Mouse (Mus musculus) layer of hippocampus, adult 9-10 months (tissue): Measurements from ENCODE around the gene Coq6.

Experiments used
- DNase-seq: peaks from one replicate; pipeline ENCODE4 v3.0.0; 2022; ENCODE audit warnings: low spot score

The Coq6 gene

DNA sequence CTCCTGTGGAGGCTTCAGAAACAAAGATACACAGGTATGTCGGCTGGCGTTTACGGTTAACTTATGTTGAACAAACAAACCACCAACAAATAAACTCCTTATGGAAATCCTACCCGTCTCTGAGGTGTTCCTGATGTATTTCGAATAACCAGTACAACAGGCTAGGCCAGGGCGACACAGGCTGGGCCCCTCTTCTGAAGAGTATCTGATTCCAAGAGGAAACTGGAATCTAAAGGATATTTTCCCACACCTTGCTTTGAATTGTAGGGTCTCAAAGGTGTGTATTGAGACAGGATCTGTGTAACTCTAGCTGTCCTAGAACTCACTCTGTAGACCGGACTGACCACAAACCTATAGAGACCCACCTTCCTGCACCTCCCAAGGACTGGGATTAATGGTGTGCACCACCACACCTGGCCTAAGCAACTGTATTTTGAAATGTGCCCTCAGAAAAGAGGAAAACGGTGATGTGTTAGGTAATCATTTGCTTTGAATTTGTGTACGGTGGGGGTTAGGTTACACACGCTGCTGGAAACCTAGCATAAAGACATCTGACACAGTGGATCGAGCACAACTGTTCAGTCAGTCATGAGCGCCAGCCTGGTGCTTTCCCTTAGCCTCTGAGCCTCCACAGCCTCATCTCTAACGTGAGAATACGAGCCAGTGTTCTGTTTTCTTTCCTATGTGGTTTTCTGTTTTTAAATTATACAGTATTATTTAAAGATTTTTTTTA lies 35.7 kb downstream of the Coq6 start:
- DNase-seq = no peak

DNA sequence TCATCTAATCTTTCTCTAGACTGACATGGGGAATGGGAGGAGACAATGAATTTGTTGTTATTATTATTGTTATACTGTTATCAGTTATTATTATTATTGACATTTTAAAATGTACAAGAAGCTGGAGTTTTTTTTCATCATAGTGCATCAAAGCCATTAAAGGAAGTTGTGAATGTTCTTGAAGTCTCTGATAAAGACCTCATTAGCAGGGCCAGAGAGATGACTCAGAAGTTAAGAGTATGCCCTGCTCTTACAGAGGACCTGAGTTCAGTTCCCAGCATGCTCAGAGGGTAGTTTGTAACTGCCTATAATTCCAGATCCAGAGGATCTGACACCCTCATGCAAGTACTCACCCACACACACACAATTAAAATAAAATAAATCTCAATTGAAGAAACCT lies 36.2 kb downstream of the Coq6 start:
- DNase-seq = no peak

DNA sequence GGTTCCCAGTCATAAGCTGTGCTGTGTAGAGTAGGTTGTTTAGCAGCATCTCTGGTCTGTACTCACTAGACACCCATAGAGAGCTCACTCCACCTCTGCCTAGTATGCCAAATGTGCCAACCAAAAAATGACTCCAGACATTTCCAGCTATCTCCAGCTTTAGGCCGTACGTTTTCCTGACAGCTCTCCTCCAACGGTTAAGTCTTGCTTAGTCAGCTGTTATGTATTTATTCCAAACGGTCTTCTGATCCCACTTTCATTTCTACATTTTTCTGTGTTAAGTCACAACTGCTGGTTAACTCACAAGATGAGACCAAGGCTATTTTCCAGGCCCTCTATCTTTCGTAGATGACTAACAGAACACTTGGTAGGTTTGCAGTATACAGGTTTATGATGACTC lies 37.2 kb downstream of the Coq6 start:
- DNase-seq = no peak

DNA sequence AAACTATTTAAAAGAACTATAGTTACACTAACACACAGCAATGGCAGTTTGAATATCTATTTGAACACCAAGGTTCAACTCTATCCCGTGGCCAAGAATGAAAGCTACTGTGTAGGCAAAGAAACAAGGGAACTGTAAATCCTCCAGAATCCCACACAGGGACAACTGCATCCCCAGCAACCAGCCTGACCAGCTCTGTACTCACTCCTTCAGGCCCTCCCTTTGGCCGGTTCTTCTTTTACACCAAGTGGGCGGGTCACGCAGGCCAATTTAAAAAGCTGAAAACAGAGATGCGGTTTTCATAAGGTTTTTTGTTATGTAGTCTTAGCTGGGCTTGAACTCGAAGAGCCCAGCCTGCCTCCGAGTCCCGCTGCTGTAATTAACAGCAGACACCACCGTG lies 37.7 kb downstream of the Coq6 start:
- no peak for DNase-seq

DNA sequence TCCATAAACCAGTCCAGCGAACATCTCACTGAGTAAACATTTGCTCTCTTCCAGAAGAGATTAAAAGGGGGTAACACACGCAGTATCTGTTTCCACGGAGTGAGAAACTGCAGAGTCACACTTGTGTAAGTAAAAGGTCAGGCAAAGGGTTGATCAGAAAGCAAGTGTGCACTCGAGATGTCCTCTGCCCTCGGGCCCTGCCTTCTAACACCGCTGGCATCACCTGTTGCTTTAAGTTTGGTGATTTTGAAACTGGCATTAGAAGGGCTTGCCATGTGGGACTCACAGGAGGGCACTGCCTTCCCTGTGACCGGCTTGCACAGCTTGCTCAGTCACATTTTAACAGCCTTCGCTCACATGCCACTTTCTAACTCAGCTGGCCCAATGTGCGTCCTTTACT lies 38.2 kb downstream of the Coq6 start:
- no peak for DNase-seq

DNA sequence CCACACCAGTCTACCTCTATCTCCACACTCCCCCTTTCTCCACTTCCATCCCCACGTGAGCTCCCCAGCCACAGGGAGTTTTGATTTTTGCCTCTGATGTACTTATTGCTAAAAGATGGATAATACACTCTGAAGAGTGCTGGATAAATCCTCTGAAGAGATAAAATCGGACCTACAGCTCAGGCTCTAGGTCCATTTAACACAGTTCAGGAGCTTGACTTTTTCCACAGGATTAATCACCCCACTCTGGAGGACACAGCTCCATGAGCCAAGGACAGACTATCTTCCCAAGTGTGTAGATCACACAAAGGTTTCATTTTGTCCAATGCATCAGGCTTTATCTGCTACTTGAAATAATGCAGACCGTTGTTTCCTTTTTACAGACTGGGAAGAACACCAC lies 38.6 kb downstream of the Coq6 start:
- DNase-seq = no peak

DNA sequence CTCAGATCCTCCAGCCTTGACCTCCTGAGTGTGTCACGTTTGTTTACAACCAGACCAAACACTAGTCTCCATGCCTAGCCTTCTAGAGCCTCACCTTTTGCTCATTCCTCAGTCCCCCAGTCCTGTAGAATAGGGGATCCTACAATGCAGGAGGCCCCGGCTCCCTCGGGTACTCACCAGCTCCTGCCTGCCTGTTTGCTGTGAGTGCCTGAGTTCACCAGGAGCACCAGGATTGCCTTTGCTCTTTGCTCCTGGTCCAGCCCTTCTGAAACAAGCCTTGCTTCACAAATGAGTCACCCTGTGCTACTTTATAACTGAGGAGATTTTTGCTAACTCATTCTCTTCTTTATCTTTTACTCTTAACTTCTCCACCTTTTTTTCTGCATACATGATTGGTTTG lies 39.2 kb downstream of the Coq6 start:
- DNase-seq = no peak

DNA sequence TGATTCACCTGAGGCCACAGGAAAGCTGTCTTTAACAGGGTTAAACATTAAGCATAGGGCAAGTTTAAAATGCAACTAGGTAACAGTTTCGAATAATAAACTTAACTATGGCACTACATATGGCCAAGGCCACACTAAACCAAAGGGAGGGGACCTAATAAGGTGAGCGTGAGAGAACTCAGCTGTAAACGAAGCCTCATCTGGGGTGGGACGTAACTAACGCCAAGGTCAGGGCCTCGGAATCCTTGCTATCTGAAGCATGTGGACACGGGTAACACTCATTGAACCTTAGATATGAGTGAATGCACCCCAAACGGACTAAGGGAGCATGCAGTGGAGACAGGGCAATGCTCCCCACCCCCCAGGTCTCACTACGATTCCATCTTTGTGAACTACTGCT lies 41.5 kb downstream of the Coq6 start:
- no peak for DNase-seq

DNA sequence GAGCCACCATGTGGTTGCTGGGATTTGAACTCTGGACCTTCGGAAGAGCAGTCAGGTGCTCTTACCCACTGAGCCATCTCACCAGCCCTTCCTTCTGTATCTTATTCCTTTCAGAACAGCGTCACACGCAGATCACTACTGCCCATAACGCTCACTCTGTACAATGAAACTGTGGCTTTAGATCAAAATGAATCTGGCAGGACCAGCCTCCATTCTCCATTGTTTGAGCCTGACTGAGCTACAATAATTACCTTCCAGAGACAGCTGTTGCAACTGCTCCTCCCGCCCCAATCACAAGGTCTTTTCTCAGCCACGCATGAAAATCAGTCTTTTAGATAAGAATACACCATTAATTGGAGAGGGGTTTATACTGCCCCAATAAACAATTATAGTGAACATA lies 43.1 kb downstream of the Coq6 start:
- DNase-seq = no peak

DNA sequence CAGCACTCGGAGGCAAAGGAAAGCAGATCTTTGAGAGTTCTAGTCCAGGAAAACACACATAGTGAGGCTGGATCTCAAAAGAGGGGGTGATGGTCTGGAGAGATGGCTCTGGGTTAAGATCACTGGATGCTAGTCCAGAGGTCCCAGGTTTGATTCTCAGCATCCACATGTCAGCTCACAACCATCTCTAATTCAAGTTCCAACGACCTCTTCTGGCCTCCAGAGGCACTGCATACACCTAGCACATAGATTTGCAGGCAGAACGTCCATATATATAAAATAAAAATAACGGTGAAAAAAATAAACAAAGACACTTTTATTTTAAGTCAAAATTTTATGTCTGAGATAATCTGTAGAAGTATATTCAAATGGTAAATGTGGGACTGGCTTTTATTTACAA lies 45.8 kb downstream of the Coq6 start:
- DNase-seq = no peak

DNA sequence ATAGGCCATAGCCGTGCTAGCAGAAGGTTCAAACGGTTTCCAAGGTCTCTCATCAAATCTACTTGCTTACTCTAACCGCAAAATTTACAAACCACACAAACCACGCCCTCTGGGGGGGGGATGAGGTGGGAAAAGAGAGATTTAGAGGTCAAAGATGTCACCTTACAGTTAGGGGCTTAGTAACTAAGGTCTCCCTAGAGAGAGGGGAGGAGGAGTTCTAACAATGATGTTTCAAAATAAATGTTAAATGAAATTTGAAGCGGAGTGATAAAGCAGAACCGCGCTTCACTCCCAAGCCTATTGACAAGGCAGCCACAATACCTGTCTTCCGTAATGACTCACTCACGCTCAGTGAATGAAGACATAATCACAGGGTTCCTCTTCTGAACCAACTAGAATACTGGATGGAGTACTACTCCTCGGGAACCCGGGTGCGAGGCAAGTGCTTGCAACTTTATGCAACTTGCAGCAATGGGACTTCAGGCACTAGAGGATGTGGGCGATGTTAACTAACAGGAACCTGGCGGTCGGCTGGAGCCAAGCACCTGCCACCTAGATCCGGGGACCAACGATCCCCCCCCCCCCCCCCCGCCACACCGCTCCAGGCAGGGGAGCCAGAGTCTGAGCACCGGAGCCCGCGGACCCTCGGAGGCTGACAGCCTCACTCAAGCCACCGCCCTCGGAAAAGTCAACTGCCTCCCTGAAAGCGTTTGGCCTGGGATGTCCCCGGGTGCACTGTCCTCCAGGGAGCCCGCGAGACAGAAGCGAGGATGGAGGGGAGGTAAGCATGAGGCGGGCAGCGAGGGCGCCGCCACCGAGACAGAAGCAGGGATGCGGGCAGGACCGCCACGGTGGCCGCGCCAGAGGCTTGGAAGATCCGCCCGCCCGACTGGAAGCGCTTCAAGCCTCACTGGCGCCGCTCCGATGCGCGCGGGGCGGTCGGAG lies 46.7 kb downstream of the Coq6 start:
- no peak for DNase-seq

DNA sequence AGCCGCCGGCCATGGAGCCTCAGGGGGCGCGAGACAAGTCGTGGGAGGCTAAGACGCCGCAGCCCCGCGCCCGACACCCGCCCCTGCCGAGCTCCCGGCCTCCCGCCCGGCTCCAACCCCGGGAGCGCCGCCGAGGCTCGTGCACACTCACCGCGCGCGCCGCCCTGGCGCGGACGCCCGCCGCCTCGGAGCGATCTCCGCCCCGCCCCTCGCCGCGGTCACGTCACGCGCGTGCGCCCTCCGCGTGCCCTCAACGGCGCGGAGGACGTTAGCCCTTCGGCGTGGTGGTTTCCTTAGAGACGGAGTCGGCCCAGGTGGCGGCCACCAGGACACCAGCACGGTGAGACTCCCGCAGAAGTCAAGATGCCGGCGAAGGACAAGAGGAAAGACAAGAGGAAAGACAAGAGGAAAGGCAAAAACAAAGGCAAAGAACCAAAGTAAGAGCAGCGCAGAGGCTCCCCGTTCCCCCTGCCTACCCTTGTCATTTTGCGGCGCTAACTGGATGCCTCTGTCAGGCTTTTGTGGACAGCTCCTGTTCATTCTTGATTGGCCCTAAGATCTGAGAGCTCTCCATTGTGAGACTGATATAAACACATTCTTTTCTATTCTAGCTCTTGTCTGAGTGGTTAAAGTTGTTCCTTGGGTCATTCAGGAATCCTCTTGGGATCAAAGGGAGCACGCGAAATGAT lies 47.5 kb downstream of the Coq6 start, which contains the start of the genes Entpd5 and Bbof1:
Gene Entpd5, minus strand, starts transcription at position 211 of the 689 bp plus-strand sequence.
Gene Bbof1, plus strand, starts transcription at position 253 of the 689 bp plus-strand sequence.
- DNase-seq = peak; percentile 58

DNA sequence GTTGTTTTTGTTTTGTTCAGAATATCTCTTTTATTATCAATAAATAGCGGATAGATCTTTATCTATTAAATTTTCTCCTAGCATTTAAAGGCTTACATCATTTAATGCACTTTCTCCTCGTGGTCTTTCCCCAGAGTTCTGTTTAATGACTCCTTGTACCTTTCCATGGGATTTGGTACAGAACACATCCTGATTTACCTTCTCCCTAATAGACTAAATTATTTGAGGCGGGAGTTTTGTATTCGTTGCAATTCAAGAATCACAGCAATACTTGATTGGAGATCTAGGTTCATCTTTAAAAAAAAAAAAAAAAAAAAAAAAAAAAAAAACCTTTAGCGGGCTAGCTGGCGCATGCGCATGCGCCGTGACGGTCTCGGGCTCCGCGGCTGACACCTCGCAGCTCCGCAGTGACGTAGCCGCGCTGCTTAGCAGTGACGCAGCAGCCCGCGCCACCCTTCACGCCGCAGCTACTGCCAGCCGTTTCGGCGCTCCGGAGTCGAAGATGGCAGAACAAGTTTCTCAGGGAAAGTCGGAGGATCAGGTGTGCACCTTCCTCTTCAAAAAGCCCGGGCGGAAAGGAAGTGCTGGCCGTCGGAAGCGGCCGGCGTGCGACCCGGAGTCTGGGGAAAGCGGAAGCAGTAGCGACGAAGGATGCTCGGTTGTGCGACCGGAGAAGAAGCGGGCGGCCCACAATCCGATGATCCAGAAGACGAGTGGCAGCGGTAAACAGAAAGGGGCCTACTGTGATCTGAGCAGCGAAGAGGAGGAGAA lies 55.6 kb downstream of the Coq6 start, which contains the start of gene Rnf113a2:
Gene Rnf113a2, plus strand, starts transcription at position 363 of the 771 bp plus-strand sequence.
- DNase-seq = peak; percentile 51

DNA sequence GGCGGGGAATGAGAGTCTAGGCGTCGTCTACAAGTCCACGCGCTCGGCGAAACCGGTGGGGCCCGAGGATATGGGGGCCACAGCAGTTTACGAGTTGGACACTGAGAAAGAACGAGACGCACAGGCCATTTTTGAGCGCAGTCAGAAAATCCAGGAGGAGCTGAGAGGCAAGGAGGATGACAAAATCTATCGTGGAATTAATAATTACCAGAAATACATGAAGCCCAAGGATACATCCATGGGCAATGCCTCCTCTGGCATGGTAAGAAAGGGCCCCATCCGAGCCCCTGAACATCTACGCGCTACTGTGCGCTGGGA lies 56.1 kb downstream of the Coq6 start:
- no peak for DNase-seq
